Mouse (Mus musculus): ENCODE data around the gene Pakap.

GRCm38 (mm10) chr4:57528296-57528695 is 39.7 kb upstream of the Pakap start:
- TF ChIP-seq CTCF (IDR thresholded peaks at IDR 0.05; ENCODE audit: borderline replicate concordance, insufficient read depth, low read depth, low read length) (no peak), POLR2A (IDR thresholded peaks at IDR 0.05; ENCODE audit: borderline replicate concordance, insufficient read depth, low read length) (no peak)

All from cerebellum, adult 2 months (tissue).